ENCODE assay signal across 19 mouse cellular contexts in the genomic region with DNA sequence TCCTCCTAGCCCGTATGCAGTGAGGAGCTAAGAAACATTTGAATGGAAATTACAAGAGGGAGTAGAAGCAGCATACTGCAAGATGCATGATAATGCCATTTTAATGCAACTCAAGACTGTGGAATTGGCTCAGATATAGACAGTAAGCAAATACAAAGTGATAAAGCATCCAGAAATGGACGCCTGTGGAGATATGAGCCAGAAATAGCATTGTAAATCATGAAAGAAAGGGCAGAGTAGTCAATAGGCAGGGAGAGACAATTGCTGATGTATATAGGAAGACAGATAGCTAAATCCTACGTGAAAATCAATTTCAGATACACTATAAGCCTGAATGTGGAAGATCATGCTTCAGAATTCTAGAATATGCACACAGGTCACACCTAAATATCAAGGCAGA. TPM values are rescaled to one million over a fixed set of nuclear protein-coding genes. Genes with fewer than 3 reads are reported as not detected.
"Had no signal": no experiment of that assay in that cellular context is flagged by ENCODE, and none has a peak within 500 bp of the region (broad histone marks: within the 10 kb centered on the region; RNA-seq: fewer than 3 reads in every experiment).

No protein-coding gene starts in this region.

- H3K4me2 ChIP-seq: liver, embryonic 13.5 days; liver, embryonic 15.5 days; lung, embryonic 15.5 days; midbrain, embryonic 11.5 days; stomach, embryonic 15.5 days had no signal

- H3K9me3 ChIP-seq: liver, embryonic 13.5 days; liver, embryonic 15.5 days; lung, embryonic 15.5 days; megakaryocyte, embryonic 14.5 days; stomach, embryonic 15.5 days had no signal

- ATAC-seq: liver, postnatal 0 days; lung, postnatal 0 days had no signal

- H3K36me3 ChIP-seq: liver, embryonic 13.5 days; liver, embryonic 15.5 days; lung, embryonic 15.5 days; stomach, embryonic 15.5 days had no signal

- DNase-seq: liver, embryonic 13.5 days; liver, postnatal 0 days; lung, adult 2 months; lung, postnatal 14 days; lung, postnatal 36 days; midbrain, embryonic 14.5 days; right cerebral cortex, postnatal 14 days; thymus, adult 2 months; thymus, postnatal 25 days; thymus, postnatal 4 days had no signal

- H3K4me3 ChIP-seq: liver, embryonic 13.5 days; liver, embryonic 15.5 days; lung, embryonic 15.5 days; megakaryocyte, embryonic 14.5 days; stomach, embryonic 15.5 days had no signal

- H3K27me3 ChIP-seq: liver, embryonic 13.5 days; liver, embryonic 15.5 days; lung, embryonic 15.5 days; megakaryocyte, embryonic 14.5 days; stomach, embryonic 15.5 days had no signal

- H3K27ac ChIP-seq: liver, embryonic 13.5 days; liver, embryonic 15.5 days; lung, embryonic 15.5 days; macrophage; stomach, embryonic 15.5 days; stomach, postnatal 0 days had no signal

- H3K4me1 ChIP-seq: liver, embryonic 13.5 days; liver, embryonic 15.5 days; lung, embryonic 15.5 days; megakaryocyte, embryonic 14.5 days; stomach, embryonic 15.5 days had no signal

- H3K9ac ChIP-seq: liver, embryonic 13.5 days; liver, embryonic 15.5 days; liver, postnatal 0 days; lung, embryonic 15.5 days; stomach, embryonic 15.5 days had no signal

RNA-seq across cellular contexts. Expression of a gene that starts 26.5 kb away (rescaled TPM):
- polyA plus RNA-seq: macrophage; testis, adult 2 months had no signal
